Mouse (Mus musculus): ENCODE results near the gene Ccdc54.

Gene Ccdc54

DNA sequence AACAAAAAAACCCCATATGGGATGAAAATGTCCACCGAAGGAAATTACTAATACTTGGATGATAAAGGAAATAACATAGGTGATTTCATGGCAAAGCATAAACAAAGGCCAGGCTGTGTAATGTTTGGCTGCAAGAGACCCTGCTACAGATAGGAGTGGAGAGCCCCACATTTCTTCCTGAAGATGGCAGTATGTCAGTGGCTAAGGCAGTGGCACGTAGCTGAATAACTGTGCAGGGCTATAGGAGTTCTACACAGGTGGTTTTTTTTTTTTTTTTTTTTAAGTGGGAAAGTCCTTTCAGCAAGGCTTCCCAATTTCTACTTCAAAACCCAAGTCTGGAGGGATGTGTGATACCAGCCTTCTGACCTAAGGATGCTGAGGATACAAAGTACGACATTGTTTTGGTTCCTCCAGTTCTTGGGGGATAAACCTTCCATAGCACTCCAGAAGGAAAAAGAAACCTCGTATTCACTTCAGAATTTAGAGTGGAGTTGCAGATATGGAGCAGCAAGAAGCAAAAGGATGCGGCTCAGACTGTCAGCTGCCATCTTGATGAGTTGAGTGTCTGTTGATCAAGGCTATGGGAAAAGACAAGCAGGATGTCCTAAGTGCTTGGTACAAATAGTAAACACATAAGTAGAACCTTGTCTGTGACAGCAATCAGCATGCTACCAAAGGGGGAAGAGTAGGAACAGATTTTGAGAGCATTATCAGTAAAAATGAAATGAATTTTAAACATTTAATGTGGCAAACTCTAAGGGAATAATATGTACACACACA lies 48.2 kb downstream of the Ccdc54 start:
- no peak for DNase-seq (ENCODE audit: low read depth)

All from induced T-regulatory cell, adult 2 months (primary cell).